Mouse (Mus musculus) limb, embryonic 12.5 days (tissue): ENCODE results near the gene Cfap100. TPM values are rescaled to one million over a fixed set of nuclear protein-coding genes. Genes with fewer than 3 reads are reported as not detected.

Experiments used
- ATAC-seq: fragments of 200-750 bp; cut with Nextera tagmentation; 2 replicates; pipeline ENCODE4 v1.8.0; 2017; ENCODE audit warnings: low read depth, moderate TSS enrichment; ENCODE audit not compliant: insufficient number of reproducible peaks, insufficient read depth, low FRiP score, low TSS enrichment
- H3K27ac ChIP-seq: fragments of 300-500 bp; sonication (generic); 2 replicates; pipeline ENCODE4 v1.5.1; 2016; ENCODE audit warnings: mild to moderate bottlenecking, moderate library complexity
- H3K27me3 ChIP-seq: fragments of 300-500 bp; sonication (generic); 2 replicates; pipeline ENCODE4 v1.6.1; 2016; ENCODE audit warnings: mild to moderate bottlenecking, moderate library complexity
- H3K36me3 ChIP-seq: fragments of 300-500 bp; sonication (generic); 2 replicates; pipeline ENCODE4 v1.6.1; 2016; ENCODE audit warnings: mild to moderate bottlenecking, moderate library complexity
- H3K4me1 ChIP-seq: fragments of 300-500 bp; sonication (generic); replicated peaks from 2 replicates; pipeline ENCODE4 v1.6.1; 2016
- H3K4me2 ChIP-seq: fragments of 300-500 bp; sonication (generic); 2 replicates; pipeline ENCODE4 v1.6.1; 2016; ENCODE audit warnings: mild to moderate bottlenecking, moderate library complexity
- H3K4me3 ChIP-seq: fragments of 300-500 bp; sonication (generic); replicated peaks from 2 replicates; pipeline ENCODE4 v1.5.1; 2016; ENCODE audit warnings: mild to moderate bottlenecking
- H3K9ac ChIP-seq: fragments of 300-500 bp; sonication (generic); replicated peaks from 2 replicates; pipeline ENCODE4 v1.6.1; 2016; ENCODE audit warnings: mild to moderate bottlenecking, moderate library complexity
- H3K9me3 ChIP-seq: fragments of 300-500 bp; sonication (generic); 2 replicates; pipeline ENCODE4 v1.6.1; 2016; ENCODE audit warnings: mild to moderate bottlenecking, moderate library complexity
- WGBS: fragments of 180-500 bp; shearing (Covaris S2); methylation state at CpG from one replicate; pipeline ENCODE4 v1.1.7; 2016; 5-methylcytosine and 5-hydroxymethylcytosine counted together
- polyA plus RNA-seq: library from polyadenylated mRNA; unstranded; fragments of >200 nt; fragmentation: Nextera tagmentation; extraction: Ambion mirVana; gene quantifications from 2 replicates; pipeline ENCODE4 v1.2.1, GENCODE M21; 2016

Gene Cfap100
- polyA plus RNA-seq, 1 experiment from 2014 or later: 0.18 TPM

DNA sequence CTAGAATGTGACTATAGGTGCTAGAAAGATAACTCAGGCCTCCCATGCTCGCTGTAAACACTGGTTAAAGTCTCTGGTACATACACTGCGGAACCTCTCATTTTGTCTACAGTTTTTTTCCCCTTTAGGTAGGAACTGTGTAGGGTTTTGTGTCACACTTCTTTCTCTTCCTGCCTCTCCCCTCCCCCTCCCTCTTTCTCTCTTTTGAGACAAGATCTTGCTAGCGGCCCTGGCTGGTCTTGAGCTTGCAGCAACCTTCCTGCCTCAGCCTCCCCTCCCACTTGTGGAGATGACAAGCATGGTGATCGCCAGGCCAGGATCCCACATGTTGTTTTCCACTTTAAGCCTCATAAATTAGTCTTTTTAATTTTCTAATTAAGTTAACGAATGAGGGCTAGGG lies 25.2 kb upstream of the Cfap100 start:
- Histone ChIP-seq H3K27me3 (no peaks in the 10 kb centered on the region; the same call in 1 of the 2 replicates), H3K9me3 (no peaks in the 10 kb centered on the region), H3K36me3 (no peaks in the 10 kb centered on the region), H3K9ac (no peak overlapping the region), H3K27ac (no peak overlapping the region), H3K4me2 (no peak overlapping the region), H3K4me3 (no peak overlapping the region), H3K4me1 (no peaks in the 10 kb centered on the region)
- WGBS: 84% methylated on average over 5 of the region's 5 CpGs
- no peak for ATAC-seq

- H3K36me3 ChIP-seq: no peaks in the 10 kb centered on the region
- no peak overlapping the region for H3K27ac ChIP-seq
- no peaks in the 10 kb centered on the region for H3K4me1 ChIP-seq
- H3K4me2 ChIP-seq: no peak overlapping the region
- no peak overlapping the region for H3K4me3 ChIP-seq
- H3K27me3 ChIP-seq: 0 out of 2 replicates have a peak, but pooled peaks cover 3% of the 10 kb centered on the region
- H3K9ac ChIP-seq: no peak overlapping the region
- H3K9me3 ChIP-seq: no peaks in the 10 kb centered on the region
- no peak for ATAC-seq
Measured at GRCm38 (mm10) chr6:90452603-90453002, 24.0 kb upstream of the Cfap100 start.

GRCm38 (mm10) chr6:90451512-90451911 lies 22.9 kb upstream of the Cfap100 start:
- H3K27me3 ChIP-seq: 0 out of 2 replicates have a peak, but pooled peaks cover 3% of the 10 kb centered on the region
- 84% methylated on average over 5 of the region's 5 CpGs for WGBS
- no peak overlapping the region for H3K27ac ChIP-seq
- no peak overlapping the region for H3K9ac ChIP-seq
- H3K36me3 ChIP-seq: no peaks in the 10 kb centered on the region
- H3K4me1 ChIP-seq: no peaks in the 10 kb centered on the region
- H3K4me3 ChIP-seq: no peak overlapping the region
- H3K4me2 ChIP-seq: no peak overlapping the region
- ATAC-seq: no peak
- no peaks in the 10 kb centered on the region for H3K9me3 ChIP-seq

- Histone ChIP-seq H3K9ac (no peak overlapping the region), H3K4me2 (no peak overlapping the region), H3K4me1 (no peaks in the 10 kb centered on the region), H3K9me3 (no peaks in the 10 kb centered on the region), H3K27me3 (0 out of 2 replicates have a peak, but pooled peaks cover 3% of the 10 kb centered on the region), H3K4me3 (no peak overlapping the region), H3K27ac (no peak overlapping the region), H3K36me3 (no peaks in the 10 kb centered on the region)
- ATAC-seq: no peak
- WGBS: 71% methylated on average over 5 of the region's 5 CpGs
Measured at GRCm38 (mm10) chr6:90450697-90451096, 22.1 kb upstream of the Cfap100 start.

- 0 out of 2 replicates have a peak, but pooled peaks cover 3% of the 10 kb centered on the region for H3K27me3 ChIP-seq
- no peak overlapping the region for H3K27ac ChIP-seq
- ATAC-seq: no peak
- WGBS: 29% methylated on average over 7 of the region's 7 CpGs
- no peak overlapping the region for H3K4me3 ChIP-seq
- H3K4me1 ChIP-seq: no peaks in the 10 kb centered on the region
- H3K9me3 ChIP-seq: no peaks in the 10 kb centered on the region
- H3K4me2 ChIP-seq: no peak overlapping the region
- no peak overlapping the region for H3K9ac ChIP-seq
- no peaks in the 10 kb centered on the region for H3K36me3 ChIP-seq
Measured at GRCm38 (mm10) chr6:90450179-90450578, 21.6 kb upstream of the Cfap100 start.

DNA sequence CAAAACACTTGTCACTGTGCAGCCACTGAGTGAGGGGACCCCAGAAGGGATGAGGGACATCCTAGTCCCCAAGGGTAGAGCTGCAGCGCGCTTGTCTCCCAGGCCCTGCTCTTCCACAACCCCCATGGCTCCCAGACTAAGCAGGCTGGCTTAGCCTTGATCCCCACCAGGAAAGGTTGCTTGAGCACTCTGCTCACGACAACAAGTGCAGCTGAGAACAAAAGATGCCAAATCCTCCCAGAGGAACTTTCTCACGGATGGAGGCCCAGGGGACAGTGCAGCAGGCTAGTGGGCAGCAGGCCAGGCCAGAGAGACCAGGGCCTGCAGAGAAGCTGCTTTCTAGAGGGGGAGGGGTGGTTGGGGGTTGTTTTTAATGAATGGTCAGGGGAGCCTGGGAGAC lies 18.3 kb upstream of the Cfap100 start:
- no peak overlapping the region for H3K27ac ChIP-seq
- H3K4me1 ChIP-seq: no peaks in the 10 kb centered on the region
- 67% methylated on average over 4 of the region's 4 CpGs for WGBS
- ATAC-seq: no peak
- H3K36me3 ChIP-seq: no peaks in the 10 kb centered on the region
- H3K4me2 ChIP-seq: no peak overlapping the region
- H3K4me3 ChIP-seq: no peak overlapping the region
- no peaks in the 10 kb centered on the region for H3K9me3 ChIP-seq
- H3K9ac ChIP-seq: 0 out of 2 replicates have a peak overlapping the region, but pooled peaks have one; percentile 37
- 0 out of 2 replicates have a peak, but pooled peaks cover 3% of the 10 kb centered on the region for H3K27me3 ChIP-seq

GRCm38 (mm10) chr6:90437041-90437440 lies 8.4 kb upstream of the Cfap100 start:
- no peaks in the 10 kb centered on the region for H3K36me3 ChIP-seq
- ATAC-seq: no peak
- no peak overlapping the region for H3K4me2 ChIP-seq
- peaks cover 4% of the 10 kb centered on the region; the same call in 1 of the 2 replicates for H3K27me3 ChIP-seq
- H3K9ac ChIP-seq: no peak overlapping the region
- no peaks in the 10 kb centered on the region for H3K4me1 ChIP-seq
- H3K27ac ChIP-seq: no peak overlapping the region
- WGBS: 90% methylated on average over 3 of the region's 3 CpGs
- H3K4me3 ChIP-seq: no peak overlapping the region
- H3K9me3 ChIP-seq: no peaks in the 10 kb centered on the region

DNA sequence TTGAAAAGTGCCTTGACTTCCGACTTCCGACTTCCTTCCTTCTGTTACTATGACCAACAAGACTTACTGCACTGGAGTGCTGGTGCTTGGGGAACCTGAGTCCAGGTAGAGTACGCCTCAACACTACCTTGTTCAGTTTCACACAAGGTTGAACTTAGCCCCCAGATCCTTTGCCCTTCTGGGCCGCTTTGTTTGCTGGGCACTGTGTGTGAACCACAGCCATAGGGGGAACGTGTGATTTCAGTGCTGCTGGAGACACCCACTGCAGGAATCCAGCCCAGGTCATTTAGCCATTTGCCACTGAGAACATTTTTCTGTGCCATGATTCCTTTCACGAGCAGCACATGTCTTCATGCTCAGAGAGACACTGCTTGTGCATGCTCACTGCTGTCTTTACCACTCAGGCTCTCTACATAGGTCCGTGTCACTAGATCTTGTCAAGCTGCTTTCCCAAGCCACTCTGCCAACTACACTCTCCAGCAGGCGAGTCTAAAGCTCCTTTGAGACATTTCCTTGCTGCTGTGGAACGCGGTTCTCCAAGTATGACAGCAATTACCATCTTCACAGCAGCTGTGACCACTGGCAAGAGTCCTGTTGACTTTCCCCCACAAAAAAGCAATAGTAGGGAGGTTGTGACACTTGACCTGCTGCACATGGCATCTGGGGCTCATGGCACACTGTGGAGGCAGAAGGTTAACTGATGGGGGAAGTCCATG lies 7.8 kb upstream of the Cfap100 start:
- no peak overlapping the region for H3K4me3 ChIP-seq
- no peak overlapping the region for H3K9ac ChIP-seq
- no peak overlapping the region for H3K27ac ChIP-seq
- no peaks in the 10 kb centered on the region for H3K36me3 ChIP-seq
- peaks cover 4% of the 10 kb centered on the region; the same call in 1 of the 2 replicates for H3K27me3 ChIP-seq
- no peak for ATAC-seq
- no peaks in the 10 kb centered on the region for H3K9me3 ChIP-seq
- 82% methylated on average over 10 of the region's 10 CpGs for WGBS
- no peak overlapping the region for H3K4me2 ChIP-seq
- no peaks in the 10 kb centered on the region for H3K4me1 ChIP-seq

GRCm38 (mm10) chr6:90435195-90435618 lies 6.6 kb upstream of the Cfap100 start:
- Histone ChIP-seq H3K27me3 (peaks cover 4% of the 10 kb centered on the region; the same call in 1 of the 2 replicates), H3K36me3 (no peaks in the 10 kb centered on the region), H3K9me3 (no peaks in the 10 kb centered on the region), H3K9ac (no peak overlapping the region), H3K4me3 (no peak overlapping the region), H3K4me2 (no peak overlapping the region), H3K4me1 (no peaks in the 10 kb centered on the region), H3K27ac (no peak overlapping the region)
- ATAC-seq: peak; percentile 68; the same call in 1 of the 2 replicates
- 16% methylated on average over 11 of the region's 11 CpGs for WGBS

- no peaks in the 10 kb centered on the region for H3K36me3 ChIP-seq
- WGBS: 66% methylated on average over 3 of the region's 3 CpGs
- ATAC-seq: no peak
Measured at GRCm38 (mm10) chr6:90434687-90435086, 6.1 kb upstream of the Cfap100 start.

DNA sequence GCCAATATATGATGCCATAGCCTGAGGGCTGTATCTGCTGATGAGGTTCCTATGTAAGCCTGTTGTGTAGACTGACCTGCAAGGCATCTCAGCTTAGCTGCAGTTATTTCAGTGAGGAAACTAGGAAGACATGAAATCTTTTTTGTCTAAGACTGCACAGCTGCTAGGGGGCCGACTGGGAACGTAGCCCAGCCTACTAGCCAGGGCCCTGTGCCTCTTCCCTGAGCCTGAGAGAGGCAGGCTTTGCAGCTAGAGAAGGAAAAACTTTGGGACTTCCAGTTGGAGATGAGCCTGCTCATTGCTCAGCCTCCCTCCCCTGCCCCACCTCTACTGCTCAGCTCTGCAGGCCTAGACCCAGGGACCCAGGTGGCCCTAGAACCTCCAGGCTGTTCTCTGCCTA lies 2.9 kb upstream of the Cfap100 start:
- Histone ChIP-seq H3K4me3 (no peak overlapping the region), H3K36me3 (no peaks in the 10 kb centered on the region), H3K9me3 (no peaks in the 10 kb centered on the region), H3K27me3 (peaks cover 18% of the 10 kb centered on the region), H3K4me1 (peaks cover 12% of the 10 kb centered on the region), H3K4me2 (no peak overlapping the region), H3K27ac (no peak overlapping the region), H3K9ac (no peak overlapping the region)
- 85% methylated on average over 2 of the region's 2 CpGs for WGBS
- no peak for ATAC-seq

More at GRCm38 (mm10) chr6:90434687-90435086, 6.1 kb upstream of the Cfap100 start:
- no peak overlapping the region for H3K4me2 ChIP-seq
- H3K27me3 ChIP-seq: peaks cover 4% of the 10 kb centered on the region; the same call in 1 of the 2 replicates
- no peaks in the 10 kb centered on the region for H3K4me1 ChIP-seq
- H3K9me3 ChIP-seq: no peaks in the 10 kb centered on the region
- H3K9ac ChIP-seq: no peak overlapping the region
- no peak overlapping the region for H3K4me3 ChIP-seq
- H3K27ac ChIP-seq: no peak overlapping the region

- Histone ChIP-seq H3K27ac (no peak overlapping the region), H3K4me1 (peaks cover 12% of the 10 kb centered on the region), H3K9ac (no peak overlapping the region), H3K4me2 (no peak overlapping the region), H3K9me3 (no peaks in the 10 kb centered on the region), H3K4me3 (no peak overlapping the region), H3K36me3 (no peaks in the 10 kb centered on the region), H3K27me3 (peaks cover 19% of the 10 kb centered on the region)
- no peak for ATAC-seq
- WGBS: 84% methylated on average over 14 of the region's 14 CpGs
Measured at GRCm38 (mm10) chr6:90429911-90430310, 1.3 kb upstream of the Cfap100 start.
